Mouse (Mus musculus) CH12.LX (cell line): ENCODE measurements at regions not wholly inside any gene's neighbourhood (a gene's known extent, or its start where the extent isn't known, plus 50 kb on each side); places are given as distances from the start of the nearest gene placed in this dataset.

Experiments
- DNase-seq: peaks from one replicate; pipeline ENCODE4 v3.0.0-alpha.2; 2013; ENCODE audit errors: extremely low read depth
- H3K27ac ChIP-seq: 2 replicates; pipeline ENCODE4 v1.5.1; 2012; ENCODE audit warnings: low read depth, mild to moderate bottlenecking, control low read depth, moderate library complexity; ENCODE audit not compliant: insufficient read depth
- H3K27me3 ChIP-seq: replicated peaks from 2 replicates; pipeline ENCODE3; 2012; ENCODE audit warnings: inconsistent platforms
- H3K36me3 ChIP-seq, 2 experiments: replicated peaks in 1 of 2; 2 replicates each; pipeline versions ENCODE3 to v1.6.1; 2012; ENCODE audit warnings: inconsistent platforms in 1 of 2, low read length in 1 of 2, mild to moderate bottlenecking in 1 of 2, mixed read lengths in 1 of 2, moderate library complexity in 1 of 2; ENCODE audit not compliant: control insufficient read depth in 1 of 2, insufficient read depth in 1 of 2
- H3K4me1 ChIP-seq, 2 experiments: 2 replicates each; pipeline ENCODE4 v1.6.1; 2012; ENCODE audit warnings: inconsistent platforms in 1 of 2, moderate library complexity in 1 of 2; ENCODE audit not compliant: insufficient read depth in 2 of 2, control insufficient read depth in 1 of 2
- H3K4me2 ChIP-seq: 2 replicates; pipeline ENCODE4 v1.6.1; 2012; ENCODE audit warnings: low read depth, mild to moderate bottlenecking, control low read depth; ENCODE audit not compliant: poor library complexity, insufficient read depth, severe bottlenecking
- H3K4me3 ChIP-seq, 3 experiments: fragments of 150-350 bp in 1 of 3; sonication (generic) in 1 of 3; replicated peaks in 1 of 3; 2 replicates each; pipeline versions ENCODE3 to v1.5.1; 2011 to 2012; ENCODE audit warnings: low read depth in 2 of 3, low read length in 2 of 3, mild to moderate bottlenecking in 2 of 3, moderate library complexity in 2 of 3, control low read depth in 1 of 3, improper control_type of control experiment in 1 of 3, inconsistent platforms in 1 of 3, mixed read lengths in 1 of 3; ENCODE audit not compliant: poor library complexity in 1 of 3
- H3K79me2 ChIP-seq: replicated peaks from 2 replicates; pipeline ENCODE4 v1.6.1; 2012; ENCODE audit warnings: mild to moderate bottlenecking, moderate library complexity; ENCODE audit not compliant: control insufficient read depth, poor library complexity, insufficient read depth, severe bottlenecking; ENCODE audit errors: extremely low read depth
- H3K9ac ChIP-seq: 2 replicates; pipeline ENCODE4 v1.6.1; 2012; ENCODE audit warnings: low read depth, mild to moderate bottlenecking, control low read depth, moderate library complexity; ENCODE audit not compliant: insufficient read depth
- H3K9me3 ChIP-seq: replicated peaks from 2 replicates; pipeline ENCODE3; 2012; ENCODE audit warnings: low read length, inconsistent platforms, mixed read lengths
- CHD2 ChIP-seq: IDR thresholded peaks from 2 replicates; pipeline ENCODE4 v1.6.1; 2011; ENCODE audit warnings: low read length, improper control_type of control experiment
- CTCF ChIP-seq, 2 experiments: IDR thresholded peaks in 1 of 2; conservative IDR thresholded peaks in 1 of 2; 2 replicates each; pipeline ENCODE4 v1.5.1; 2011 to 2012; ENCODE audit warnings: low read depth in 2 of 2, low read length in 2 of 2, improper control_type of control experiment in 1 of 2, inconsistent platforms in 1 of 2, mild to moderate bottlenecking in 1 of 2, moderate library complexity in 1 of 2
- E2F4 ChIP-seq: IDR thresholded peaks from 2 replicates; pipeline ENCODE4 v1.6.1; 2011; ENCODE audit warnings: low read depth, low read length, improper control_type of control experiment; ENCODE audit not compliant: insufficient replicate concordance
- EP300 ChIP-seq: IDR thresholded peaks from 2 replicates; pipeline ENCODE4 v1.6.1; 2011; ENCODE audit warnings: low read length, improper control_type of control experiment
- HCFC1 ChIP-seq: IDR thresholded peaks from 2 replicates; pipeline ENCODE4 v1.6.1; 2012; ENCODE audit warnings: low read depth, mild to moderate bottlenecking, inconsistent platforms, low read length, improper control_type of control experiment
- IRF4 ChIP-seq: IDR thresholded peaks from 2 replicates; pipeline ENCODE4 v1.6.1; 2014; ENCODE audit warnings: low read depth, mild to moderate bottlenecking, inconsistent platforms, low read length, improper control_type of control experiment
- JUN ChIP-seq: IDR thresholded peaks from 2 replicates; pipeline ENCODE4 v1.6.1; 2011; ENCODE audit warnings: low read depth, mild to moderate bottlenecking, low read length, improper control_type of control experiment, moderate library complexity; ENCODE audit not compliant: insufficient read depth
- JUND ChIP-seq: conservative IDR thresholded peaks from 2 replicates; pipeline ENCODE4 v1.6.1; 2011; ENCODE audit warnings: low read depth, low read length, improper control_type of control experiment
- MAFK ChIP-seq: IDR thresholded peaks from 2 replicates; pipeline ENCODE4 v1.6.1; 2011; ENCODE audit warnings: low read length, improper control_type of control experiment; ENCODE audit not compliant: insufficient replicate concordance
- MXI1 ChIP-seq: IDR thresholded peaks from 2 replicates; pipeline ENCODE4 v1.6.1; 2011; ENCODE audit warnings: mild to moderate bottlenecking, low read depth, low read length, improper control_type of control experiment
- NELFE ChIP-seq: IDR thresholded peaks from 2 replicates; pipeline ENCODE4 v1.6.1; 2011; ENCODE audit warnings: low read depth, low read length, improper control_type of control experiment
- PAX5 ChIP-seq: IDR thresholded peaks from 2 replicates; pipeline ENCODE4 v1.6.1; 2012; ENCODE audit warnings: low read length, inconsistent platforms, mixed read lengths
- POLR2A ChIP-seq: IDR thresholded peaks from 2 replicates; pipeline ENCODE4 v1.6.1; 2011; ENCODE audit warnings: low read depth, mild to moderate bottlenecking, improper control_type of control experiment, low read length
- POLR2AphosphoS2 ChIP-seq: IDR thresholded peaks from 2 replicates; pipeline ENCODE4 v1.6.1; 2011; ENCODE audit warnings: low read depth, low read length, improper control_type of control experiment
- RAD21 ChIP-seq: IDR thresholded peaks from 2 replicates; pipeline ENCODE4 v1.6.1; 2011; ENCODE audit warnings: low read depth, mild to moderate bottlenecking, low read length, improper control_type of control experiment, moderate library complexity
- RCOR1 ChIP-seq: conservative IDR thresholded peaks from 2 replicates; pipeline ENCODE4 v1.6.1; 2012; ENCODE audit warnings: low read depth, mild to moderate bottlenecking, inconsistent platforms, low read length, improper control_type of control experiment
- TCF12 ChIP-seq: IDR thresholded peaks from 2 replicates; pipeline ENCODE4 v1.6.1; 2014; ENCODE audit warnings: low read depth, mild to moderate bottlenecking, inconsistent platforms, low read length, improper control_type of control experiment
- USF1 ChIP-seq: IDR thresholded peaks from 2 replicates; pipeline ENCODE4 v1.6.1; 2014; ENCODE audit warnings: low read depth, mild to moderate bottlenecking, inconsistent platforms, low read length, improper control_type of control experiment
- USF2 ChIP-seq: conservative IDR thresholded peaks from 2 replicates; pipeline ENCODE4 v1.6.1; 2011; ENCODE audit warnings: low read depth, low read length, improper control_type of control experiment
- ZMIZ1 ChIP-seq: IDR thresholded peaks from 2 replicates; pipeline ENCODE4 v1.6.1; 2012; ENCODE audit warnings: low read depth, mild to moderate bottlenecking, inconsistent platforms, low read length, improper control_type of control experiment
- dilution Hi-C: fragments of 300-500 bp; cut with MboI; formaldehyde crosslinking; loops from 2 replicates; pipeline ENCODE4 v1.14.3; 2020; ENCODE audit warnings: low sequenced_read_pairs; ENCODE audit not compliant: extremely low pct_unique_long_range_greater_than_20kb, extremely low pct_ligation_motif_present
- in situ Hi-C: fragments of 300-500 bp; cut with MboI; formaldehyde crosslinking; loops from 3 replicates; pipeline ENCODE4 v1.14.3; 2019; ENCODE audit warnings: low sequenced_read_pairs, low pct_ligation_motif_present, low pct_unique_long_range_greater_than_20kb, mixed read lengths

- dilution Hi-C loops, result no loop called here
- H3K4me1 ChIP-seq, result no peaks in the 10 kb centered on the region
- TF ChIP-seq POLR2AphosphoS2 (no peak), ZMIZ1 (no peak), CTCF (conservative IDR thresholded peaks at IDR 0.05 in 1 of 2, IDR thresholded peaks at IDR 0.05 in 1 of 2; ENCODE audit: low read depth in 2 of 2, low read length in 2 of 2) (no peak), NELFE (no peak), TCF12 (no peak), USF2 (no peak), EP300 (no peak), JUND (no peak), E2F4 (no peak), PAX5 (no peak), USF1 (no peak), MXI1 (no peak), JUN (no peak), RCOR1 (no peak), RAD21 (no peak), CHD2 (no peak), HCFC1 (no peak), IRF4 (no peak), POLR2A (no peak), MAFK (no peak)
- H3K9me3 ChIP-seq, result no peaks in the 10 kb centered on the region
- no peaks in the 10 kb centered on the region for H3K36me3 ChIP-seq
- in situ Hi-C loops, result no loop called here
- no peak overlapping the region for H3K4me2 ChIP-seq
- no peak overlapping the region for H3K9ac ChIP-seq
- no peaks in the 10 kb centered on the region for H3K79me2 ChIP-seq
- H3K27me3 ChIP-seq, result no peaks in the 10 kb centered on the region
- no peak overlapping the region for H3K27ac ChIP-seq
- DNase-seq, result no peak
- no peak overlapping the region for H3K4me3 ChIP-seq
Observed at GRCm38 (mm10) chr1:161576530-161576929, 82.1 kb downstream of the Tnfsf18 start.

GRCm38 (mm10) chr1:161575939-161576338 lies 81.5 kb downstream of the Tnfsf18 start:
- Histone ChIP-seq H3K9me3 (no peaks in the 10 kb centered on the region), H3K27me3 (no peaks in the 10 kb centered on the region), H3K4me3 (no peak overlapping the region), H3K4me1 (no peaks in the 10 kb centered on the region), H3K36me3 (no peaks in the 10 kb centered on the region), H3K4me2 (no peak overlapping the region), H3K9ac (no peak overlapping the region), H3K79me2 (no peaks in the 10 kb centered on the region), H3K27ac (no peak overlapping the region)
- in situ Hi-C loops, result no loop called here
- TF ChIP-seq JUND (no peak), HCFC1 (no peak), TCF12 (no peak)
- dilution Hi-C loops, result no loop called here
- no peak for DNase-seq
